Mouse (Mus musculus) frontal cortex, postnatal 10 days (tissue): ENCODE data around the gene Abhd16a.

Experiments used
- DNase-seq, 2 experiments: peaks; one replicate each; pipeline ENCODE4 v3.0.0; 2022; ENCODE audit warnings: low spot score in 2 of 2, mixed read lengths in 1 of 2

Gene Abhd16a

DNA sequence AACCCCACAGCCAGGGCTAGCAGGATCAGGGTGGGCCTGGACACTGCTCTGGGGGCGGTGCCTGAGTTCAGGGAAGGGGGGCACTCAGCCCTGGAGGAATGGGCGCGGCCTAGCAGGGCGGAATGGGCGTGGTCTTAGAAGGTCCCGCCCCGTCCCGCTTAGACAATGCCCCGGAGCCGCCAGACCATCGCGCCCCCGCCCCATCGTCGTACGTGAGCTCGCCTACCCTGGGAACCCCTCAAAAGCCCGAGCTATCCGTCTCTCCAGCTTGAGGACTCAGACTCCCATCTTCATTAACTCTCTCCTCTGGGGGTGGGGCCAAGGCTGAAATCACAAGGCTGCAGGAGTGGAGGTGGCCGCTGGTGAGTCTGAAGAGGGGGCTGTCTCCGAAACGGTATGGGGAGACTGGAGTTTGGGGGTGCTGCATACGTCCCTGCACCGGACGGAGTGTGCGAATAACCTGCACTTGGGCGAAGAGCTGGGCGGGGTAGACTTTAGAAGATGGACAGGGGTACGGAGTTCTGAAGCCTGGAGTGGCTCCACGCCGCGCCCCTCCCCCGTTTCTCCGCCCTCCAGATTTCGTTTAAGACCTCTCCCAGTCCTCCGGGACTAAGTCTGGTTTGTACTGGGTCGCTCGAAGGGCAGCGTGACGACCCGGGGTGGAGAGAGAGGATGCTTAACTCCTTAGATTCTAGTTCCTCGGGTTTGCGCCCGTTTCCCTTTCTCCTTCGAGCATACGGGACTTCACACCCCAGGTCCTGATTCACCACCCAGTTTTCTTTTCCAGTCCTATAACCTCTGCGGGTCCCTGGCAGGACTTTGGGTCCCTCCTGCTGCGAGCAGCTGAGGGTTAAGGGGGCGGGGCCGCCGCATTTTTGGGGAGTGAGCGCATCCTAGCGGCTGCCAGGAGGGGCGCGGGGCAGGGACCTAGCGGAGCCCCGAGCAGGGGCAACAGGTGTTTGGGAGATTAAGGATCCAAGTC is 29.9 kb upstream of the Abhd16a start, which contains the start of gene Ddah2:
TSS of gene Ddah2 (plus strand) at position 125 of the 982 bp plus-strand sequence.
- peak; percentile 76 to 84 for DNase-seq

DNA sequence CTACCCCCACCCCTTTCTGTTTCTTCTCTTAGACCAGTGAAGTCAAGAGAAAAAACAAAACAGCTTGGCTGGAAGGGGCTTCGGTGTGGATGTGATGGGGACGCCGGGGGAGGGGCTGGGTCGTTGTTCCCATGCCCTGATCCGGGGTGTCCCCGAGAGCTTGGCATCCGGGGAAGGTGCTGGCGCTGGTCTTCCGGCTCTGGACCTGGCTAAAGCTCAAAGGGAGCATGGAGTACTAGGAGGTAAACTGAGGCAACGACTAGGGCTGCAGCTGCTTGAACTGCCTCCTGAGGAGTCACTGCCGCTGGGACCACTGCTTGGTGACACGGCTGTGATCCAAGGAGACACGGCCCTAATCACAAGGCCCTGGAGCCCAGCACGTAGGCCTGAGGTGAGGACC is 29.0 kb upstream of the Abhd16a start:
- DNase-seq = no peak

DNA sequence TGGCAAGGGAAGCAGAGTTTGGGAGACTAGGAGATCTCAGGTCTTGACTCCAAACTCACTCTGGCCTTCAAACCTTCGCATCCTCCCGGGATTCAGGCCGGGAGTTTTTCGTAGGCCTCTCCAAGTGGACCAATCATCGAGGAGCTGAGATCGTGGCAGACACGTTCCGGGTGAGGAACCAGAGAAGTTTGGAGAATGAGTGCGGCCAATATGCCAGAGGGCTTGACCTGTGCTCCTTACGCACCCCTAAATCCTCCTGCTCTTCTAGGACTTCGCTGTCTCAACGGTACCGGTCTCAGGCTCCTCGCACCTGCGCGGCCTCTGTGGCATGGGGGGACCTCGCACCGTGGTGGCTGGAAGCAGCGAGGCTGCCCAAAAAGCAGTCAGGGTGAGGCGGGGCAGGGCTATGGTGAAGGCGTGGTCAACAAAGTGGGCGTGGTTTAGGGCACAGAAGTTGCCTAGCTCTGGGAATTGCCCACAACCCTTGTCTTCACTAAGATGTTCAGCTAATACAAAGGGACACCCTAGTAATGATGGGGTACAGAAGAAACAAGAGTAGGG is 28.2 kb upstream of the Abhd16a start:
- no peak for DNase-seq

DNA sequence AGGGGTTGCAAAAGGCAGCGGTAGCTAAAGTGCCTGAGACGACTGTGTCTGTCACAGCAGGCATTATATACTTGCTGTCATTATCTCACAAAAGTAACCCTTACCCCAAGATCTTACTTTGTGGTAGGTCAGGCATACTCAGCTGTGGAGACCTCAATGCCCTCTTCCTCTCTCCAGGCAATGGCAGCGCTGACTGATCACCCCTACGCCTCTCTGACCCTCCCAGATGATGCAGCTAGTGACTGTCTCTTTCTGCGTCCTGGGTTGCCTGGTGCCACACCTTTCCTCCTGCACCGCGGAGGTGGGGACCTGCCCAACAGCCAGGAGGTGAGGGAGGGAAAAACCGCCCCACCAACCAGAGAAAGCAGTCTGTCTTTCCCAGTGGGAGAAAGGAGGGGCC is 27.8 kb upstream of the Abhd16a start:
- DNase-seq = no peak

DNA sequence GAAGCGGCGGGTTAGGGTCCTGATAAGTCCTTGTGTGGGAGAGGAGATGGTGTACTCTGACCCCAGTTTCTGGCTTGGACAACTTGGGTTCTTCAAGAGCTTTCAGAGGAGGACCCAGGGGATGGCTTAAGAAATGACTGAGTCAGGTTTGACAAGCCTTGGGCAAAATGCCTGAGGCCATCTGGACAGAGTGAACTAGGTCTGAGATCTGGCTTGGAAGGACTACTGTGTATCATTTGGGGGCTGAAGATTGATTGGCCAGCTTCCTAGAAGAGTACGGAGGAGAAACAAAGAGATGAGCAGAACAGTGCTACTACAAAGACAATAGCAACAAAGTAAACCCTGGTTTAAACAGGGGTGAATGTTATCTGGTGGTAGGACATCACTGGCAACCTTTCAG is 25.6 kb upstream of the Abhd16a start:
- no peak for DNase-seq

DNA sequence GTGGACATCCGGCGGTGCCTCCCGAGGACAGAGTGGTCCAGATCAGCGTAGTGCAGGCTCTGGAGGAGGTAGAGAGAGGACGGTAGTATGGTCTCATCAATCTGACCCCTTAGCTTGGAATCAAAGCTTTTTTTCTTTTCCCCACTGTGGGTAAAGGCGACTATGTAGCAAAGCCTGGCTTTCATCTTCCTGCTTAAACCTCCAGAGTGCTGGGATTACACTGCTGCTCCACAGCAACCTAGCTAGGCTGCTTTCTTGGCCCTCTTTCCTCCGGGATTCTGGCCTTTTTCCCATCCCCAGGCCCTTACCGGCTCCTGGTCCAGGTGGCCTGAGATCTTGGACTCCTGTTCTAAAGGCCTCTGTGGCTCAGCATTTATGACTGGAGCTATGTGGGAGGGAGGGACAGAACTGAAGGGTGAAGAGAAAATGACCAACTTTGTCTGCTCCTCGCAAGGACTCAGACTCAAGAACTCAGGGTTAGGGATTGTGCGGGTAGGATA is 24.6 kb upstream of the Abhd16a start:
- no peak for DNase-seq

DNA sequence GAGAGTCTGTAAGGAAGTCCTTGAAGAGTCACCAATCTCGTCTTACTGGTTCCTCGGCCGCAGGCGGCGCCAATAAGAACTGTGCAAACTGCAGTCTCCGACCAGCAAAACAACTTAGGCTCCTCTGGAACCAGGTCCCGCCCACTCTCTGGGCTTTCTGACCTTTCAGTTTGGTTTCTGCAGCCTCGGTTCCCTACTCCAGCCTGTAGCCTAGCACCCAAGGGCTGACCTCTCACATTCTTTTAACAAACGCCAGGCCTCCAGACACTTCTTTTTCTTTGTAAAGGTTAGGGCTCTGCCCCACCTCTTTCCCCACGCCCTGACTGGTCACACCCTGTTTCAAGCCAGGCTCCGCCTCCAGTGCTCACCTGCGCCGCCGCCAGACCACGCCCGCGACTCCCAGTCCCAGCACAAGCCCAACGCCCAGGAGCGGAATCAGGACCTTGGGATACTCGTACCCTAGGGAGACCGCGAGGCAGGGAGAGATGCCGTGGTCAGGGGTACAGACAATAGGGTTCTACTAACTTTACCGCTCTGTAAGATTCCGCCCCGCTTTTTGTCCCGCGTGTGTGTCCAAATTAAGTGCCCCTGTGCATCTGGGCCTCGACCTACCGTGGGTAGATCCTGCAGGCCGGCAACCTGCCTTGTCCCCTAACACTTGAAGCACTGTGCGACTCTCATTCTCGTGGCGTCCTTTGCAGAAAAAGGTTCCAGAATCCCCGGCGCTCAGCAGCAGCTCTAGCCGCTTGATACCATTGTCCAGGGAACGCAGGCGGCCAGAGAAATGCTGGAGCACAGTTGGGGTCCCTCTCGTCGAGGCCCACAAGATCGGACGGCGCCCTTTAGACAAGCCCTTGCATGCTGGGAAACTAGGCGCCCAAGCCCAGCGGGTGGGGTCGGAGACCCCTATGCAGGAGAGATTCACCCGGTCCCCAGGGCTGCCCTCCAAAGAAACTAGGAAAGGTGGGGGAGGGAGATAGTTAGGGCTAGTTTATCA is 23.8 kb upstream of the Abhd16a start, which contains the start of gene Ly6g6c:
TSS of gene Ly6g6c (plus strand) at position 438 of the 997 bp plus-strand sequence.
- no peak for DNase-seq

DNA sequence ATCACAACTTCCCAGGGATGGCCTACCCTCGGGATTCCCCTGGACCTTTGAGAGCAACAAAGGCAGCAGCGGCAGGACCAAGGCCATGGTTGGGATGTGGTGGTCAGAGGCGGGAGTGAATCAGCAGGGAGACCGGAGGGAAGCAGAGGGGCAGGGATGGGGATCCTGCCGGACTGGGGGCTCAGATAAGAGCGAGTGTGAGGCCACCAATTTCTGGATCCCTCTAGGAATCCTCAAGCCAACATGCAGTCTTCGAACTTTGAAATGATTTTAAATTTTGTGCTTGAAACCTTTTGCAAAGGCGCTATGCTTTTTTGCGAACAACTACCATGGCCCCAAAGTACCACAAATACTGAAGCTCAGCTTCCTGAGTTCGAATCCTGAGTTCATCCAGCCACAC is 23.0 kb upstream of the Abhd16a start, which contains the start of gene Mpig6b:
TSS of gene Mpig6b (minus strand) at position 101 of the 400 bp plus-strand sequence.
- DNase-seq = no peak

DNA sequence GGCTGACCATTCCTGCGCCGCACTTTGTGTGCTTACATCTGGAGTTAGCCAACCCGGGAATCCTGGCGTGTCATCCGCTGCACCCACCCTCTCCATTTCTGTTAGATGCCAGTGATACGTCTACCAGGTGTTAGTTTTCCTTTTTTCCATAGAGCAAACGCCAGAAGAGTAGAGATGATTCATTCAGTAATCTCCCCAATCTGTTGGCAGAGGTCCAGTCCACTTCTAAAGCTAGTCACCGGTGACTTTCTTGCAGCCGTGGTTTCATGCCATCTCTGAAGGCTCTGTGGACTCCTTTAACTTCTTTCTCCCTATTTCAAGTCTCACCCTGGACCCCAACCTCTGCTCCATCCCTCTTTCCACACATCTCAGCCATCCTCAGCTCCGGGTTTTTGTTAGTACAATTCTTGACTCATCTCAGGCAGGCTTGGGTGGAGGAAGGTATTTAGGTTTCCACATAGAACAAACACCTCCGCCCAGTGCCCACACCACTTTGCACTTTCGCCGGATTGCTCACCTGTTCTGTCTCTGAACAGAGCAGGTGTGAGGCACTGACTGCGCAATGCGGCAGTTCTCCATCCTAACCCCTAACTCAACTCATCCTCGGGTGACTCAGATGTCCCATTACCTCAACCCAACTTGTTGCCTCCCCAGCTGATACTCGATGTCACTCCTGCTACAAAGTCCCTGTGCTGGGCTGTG is 20.7 kb upstream of the Abhd16a start:
- DNase-seq = no peak

DNA sequence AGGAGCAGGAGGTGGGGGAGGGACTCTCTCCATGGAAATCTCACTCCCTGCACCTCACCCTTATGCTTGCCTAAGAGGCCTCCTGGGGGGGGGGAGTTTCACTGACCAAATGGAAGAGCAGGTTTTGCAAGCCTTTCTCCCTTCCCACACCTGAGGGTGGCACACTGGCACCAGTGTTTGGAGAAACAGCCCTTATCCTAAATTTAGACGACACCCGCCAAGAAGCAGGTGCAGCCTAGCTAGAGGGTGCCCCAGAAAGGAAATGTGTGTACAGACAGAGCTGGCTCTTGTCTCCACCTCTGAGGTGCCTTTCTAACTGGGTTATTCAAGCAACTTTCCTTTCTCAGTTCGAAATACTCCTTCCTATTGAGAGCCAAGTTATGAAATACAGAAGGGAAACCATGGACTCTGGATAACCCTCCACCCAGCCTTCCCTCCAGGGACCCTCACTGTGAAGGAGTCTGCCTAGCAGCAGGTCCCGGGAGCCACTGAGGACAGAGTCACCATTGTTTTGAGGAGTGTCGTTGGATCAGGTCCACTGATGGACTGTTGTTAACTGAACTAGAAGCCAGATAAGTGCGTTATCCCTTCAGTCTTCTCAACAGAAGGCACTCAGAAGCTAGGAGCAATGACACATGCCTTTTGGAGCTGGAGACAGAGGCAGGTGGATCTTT is 18.4 kb upstream of the Abhd16a start:
- no peak for DNase-seq

DNA sequence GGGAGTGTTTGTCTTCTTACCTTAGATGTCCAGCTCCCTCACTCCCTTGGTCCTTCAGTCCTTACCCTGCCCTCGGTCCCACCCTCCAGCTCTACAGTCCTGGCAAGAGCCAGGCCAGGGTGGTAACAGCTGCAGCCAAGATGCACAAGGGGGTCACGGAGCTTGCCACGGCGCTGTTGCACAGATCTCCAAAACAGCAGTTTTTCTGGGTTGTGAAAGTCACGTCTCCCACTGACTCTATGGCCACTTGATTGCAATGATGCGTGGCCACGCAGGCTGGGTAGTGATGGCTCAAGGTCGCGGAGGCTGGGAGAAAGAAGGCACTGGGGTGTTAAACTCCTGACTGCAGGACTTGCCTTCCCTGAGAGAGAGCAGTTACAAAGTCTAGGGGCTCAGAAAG is 17.6 kb upstream of the Abhd16a start:
- no peak for DNase-seq

DNA sequence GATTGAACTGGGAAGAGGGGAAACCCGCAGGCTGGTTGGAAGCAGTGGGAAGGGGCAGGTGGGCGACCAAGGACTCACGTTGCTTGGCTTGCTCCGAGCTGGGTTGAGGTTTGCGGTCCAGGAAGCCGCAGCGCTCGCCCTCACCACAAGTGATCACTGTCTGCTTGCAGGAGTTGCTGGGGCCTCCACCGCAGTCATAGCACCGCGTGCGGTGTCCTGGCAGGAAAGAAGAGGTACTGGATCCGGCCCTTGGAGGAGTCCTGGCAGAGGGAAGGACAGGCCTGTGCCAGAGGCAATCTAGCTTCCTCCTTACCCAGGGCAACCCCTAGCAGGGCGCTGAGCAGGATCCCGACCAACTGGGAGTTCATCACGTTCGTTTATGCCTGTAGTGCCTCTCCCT is 15.0 kb upstream of the Abhd16a start:
- DNase-seq = no peak

DNA sequence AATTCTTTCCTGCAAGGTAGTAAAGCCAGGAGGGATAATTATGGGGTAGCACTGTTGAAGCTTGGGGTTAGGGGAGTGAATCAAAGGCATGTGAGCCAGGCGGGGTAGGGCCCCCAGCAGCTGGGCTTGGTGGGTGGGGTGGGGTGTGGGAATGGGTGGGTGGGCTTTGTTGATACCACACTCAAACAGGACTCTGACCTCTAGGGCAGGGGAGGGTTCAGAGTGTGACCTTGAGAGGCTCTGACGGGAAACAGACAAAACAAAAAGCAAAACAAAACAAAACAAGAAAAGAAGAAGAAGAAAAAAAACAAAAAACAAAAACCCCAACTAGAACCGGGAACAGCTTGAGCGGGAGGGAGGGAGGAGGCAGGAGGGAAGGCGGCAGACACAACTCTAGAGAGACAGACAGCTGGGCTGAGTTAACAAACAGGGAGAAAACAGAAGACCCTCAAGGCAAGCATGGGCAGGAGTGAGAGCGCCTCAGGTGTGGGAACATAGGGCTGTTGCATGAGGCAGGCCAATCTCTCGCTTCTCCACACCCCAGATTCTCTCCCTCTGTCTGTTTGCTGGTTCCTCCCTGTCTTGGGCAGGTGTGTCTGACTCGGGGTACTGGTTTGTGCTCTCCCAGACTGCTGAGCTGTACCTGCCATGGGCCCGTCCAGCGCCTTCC is 12.4 kb upstream of the Abhd16a start, which contains the start of gene Ly6g6e:
TSS of gene Ly6g6e (plus strand) at position 396 of the 670 bp plus-strand sequence.
- no peak for DNase-seq

DNA sequence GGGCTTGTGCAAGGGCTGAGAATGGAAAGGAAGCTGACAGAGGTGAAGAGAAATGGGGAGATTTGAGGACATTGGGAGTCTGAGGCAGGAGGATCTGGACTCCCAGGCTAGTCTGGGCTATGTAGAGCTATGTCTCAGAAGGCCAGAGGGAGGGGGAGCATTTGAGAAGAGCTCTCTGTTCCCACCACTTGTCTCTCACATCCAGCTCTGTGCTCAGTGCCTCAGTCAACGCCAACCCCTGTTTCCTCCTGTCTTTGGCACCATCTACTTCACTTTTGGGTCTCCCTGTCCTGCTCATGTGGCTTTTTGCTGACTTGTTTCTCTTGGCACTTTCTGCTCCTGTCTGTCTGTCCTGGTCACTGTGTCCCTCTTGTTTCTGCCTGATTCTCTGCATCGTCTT is 11.8 kb upstream of the Abhd16a start:
- no peak for DNase-seq

DNA sequence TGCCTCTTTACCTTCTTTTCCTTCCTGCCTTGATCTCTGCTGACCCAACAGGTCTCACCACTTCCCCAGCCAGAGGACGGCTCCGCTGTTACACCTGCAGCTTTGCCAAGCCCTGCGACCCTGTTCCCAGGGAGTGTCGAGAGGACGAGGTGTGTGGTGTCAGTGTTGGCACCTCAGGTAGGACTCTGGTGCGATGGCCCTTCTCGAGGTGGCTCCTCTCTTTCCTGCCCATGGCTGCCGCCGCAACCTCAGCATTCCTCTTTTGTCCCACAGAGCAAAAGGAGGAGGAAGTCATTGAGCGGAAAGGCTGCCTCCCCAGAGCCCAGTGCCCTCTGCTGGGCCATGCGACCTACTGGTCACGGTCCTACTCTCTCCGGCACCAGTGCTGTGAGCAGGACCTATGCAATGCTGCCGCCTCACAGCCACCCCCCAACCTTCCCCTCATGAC is 11.3 kb upstream of the Abhd16a start, which contains the start of gene Ly6g6d:
TSS of gene Ly6g6d (minus strand) at position 280 of the 448 bp plus-strand sequence.
- no peak for DNase-seq

DNA sequence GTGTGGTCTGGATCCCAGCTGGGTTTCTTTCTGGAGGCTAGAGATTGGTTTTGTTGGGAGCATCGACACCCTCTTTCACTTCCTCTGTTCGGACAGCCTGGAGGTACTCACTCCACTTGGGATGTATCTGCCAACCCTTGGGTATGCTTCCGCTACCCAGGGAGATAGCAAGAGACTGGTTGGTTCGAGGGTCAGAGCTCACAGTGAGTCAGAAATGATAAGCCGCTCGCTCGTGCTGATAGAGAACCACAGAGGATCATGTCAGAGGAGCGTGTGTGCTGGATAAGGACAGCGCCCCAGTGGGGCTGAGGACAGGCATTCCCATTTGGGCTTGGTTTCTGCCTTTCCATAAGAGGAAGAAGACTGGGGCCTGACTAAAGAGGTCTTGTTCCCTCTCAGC is 9.3 kb upstream of the Abhd16a start:
- DNase-seq = no peak

DNA sequence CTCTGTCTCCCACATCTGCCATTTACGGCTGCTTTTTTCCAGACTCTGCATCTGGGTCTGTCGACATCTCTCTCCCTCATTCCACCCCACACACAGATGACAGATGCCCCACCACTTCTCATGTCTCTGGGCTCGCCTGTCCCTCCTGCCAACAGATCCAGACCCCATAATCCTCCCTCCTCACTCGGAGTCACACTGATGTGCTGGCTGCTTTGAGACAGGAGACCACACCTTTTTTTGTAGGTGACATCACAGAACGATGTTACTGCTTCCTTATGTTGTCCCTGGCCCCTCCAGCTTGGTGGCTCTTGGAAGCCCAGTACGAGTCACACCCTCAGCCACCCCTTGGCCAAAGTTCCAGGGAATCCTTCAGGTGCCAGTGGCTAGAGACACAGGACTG is 8.8 kb upstream of the Abhd16a start:
- no peak for DNase-seq

DNA sequence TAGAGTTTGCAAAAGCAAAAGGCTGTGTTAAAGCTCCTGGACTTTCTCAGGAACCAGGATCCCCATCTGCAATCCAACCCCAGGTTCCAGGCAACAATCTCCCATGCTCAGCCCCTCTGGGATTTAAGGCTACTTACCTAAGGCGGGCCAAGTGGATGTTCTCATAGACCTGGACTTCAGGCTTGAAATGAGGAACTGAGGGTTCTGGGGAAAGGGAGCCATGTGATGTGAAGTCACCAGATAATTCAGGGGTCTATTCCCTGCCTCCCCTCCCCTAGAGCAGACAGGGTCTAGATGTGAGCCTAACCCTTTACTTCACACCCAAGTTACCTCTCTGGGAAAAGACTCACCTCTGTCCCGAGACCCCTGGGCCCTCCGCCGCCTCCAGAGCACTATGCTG is 8.4 kb upstream of the Abhd16a start:
- no peak for DNase-seq

DNA sequence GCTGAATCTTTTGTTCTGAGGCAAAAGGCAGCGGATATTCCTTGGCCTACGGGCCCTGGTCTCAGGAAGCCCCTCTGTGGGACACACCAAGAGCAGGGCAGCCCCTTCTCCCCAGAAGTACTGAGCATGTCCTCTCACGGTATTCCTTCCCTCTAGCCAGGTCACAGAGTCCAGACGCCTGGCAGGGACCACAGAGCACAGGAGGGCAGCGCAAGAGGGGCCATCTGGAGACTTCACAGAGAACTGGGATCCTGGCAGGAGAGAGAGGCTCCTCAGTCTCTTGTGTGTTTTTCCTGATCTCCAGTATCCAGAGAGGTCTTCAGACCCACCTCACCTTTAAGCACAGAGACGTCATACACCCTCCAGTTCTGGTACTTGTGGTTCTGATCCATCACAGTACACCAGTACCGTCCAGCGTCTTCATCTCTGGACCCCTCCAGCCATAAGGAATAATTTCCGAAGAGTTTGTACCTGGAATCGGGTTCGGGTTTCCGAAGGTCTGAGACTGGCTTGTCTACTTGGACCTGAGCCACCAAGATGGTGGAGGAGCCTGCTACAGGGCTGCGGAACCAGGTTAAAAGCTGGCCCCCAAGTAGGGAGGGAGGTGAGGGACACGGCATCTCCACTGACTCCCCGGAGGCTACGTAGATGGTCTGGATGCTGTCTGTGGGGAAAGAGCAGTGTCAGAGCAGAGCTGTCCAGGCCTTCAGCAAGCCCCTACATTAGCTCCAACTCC is 6.1 kb upstream of the Abhd16a start:
- no peak for DNase-seq
